Mouse (Mus musculus) ES-E14 (cell line): ENCODE measurements around the gene Arhgap24. TPM values are rescaled to one million over a fixed set of nuclear protein-coding genes. Genes with fewer than 3 reads are reported as not detected.

ENCODE experiments used
- DNase-seq: peaks from one replicate; pipeline ENCODE4 v3.0.0-alpha.2; 2013; ENCODE audit warnings: low read depth, low spot score
- H3K27ac ChIP-seq: 2 replicates; pipeline ENCODE4 v1.5.1; 2012; ENCODE audit warnings: low read depth, mild to moderate bottlenecking, low read length, moderate library complexity, mixed read lengths; ENCODE audit not compliant: poor library complexity, insufficient read depth, severe bottlenecking
- H3K36me3 ChIP-seq: 2 replicates; pipeline ENCODE4 v1.6.1; 2012; ENCODE audit warnings: mild to moderate bottlenecking, low read length, moderate library complexity, mixed read lengths; ENCODE audit not compliant: control insufficient read depth, poor library complexity, insufficient read depth, severe bottlenecking
- H3K4me1 ChIP-seq, 2 experiments: fragments of 150-350 bp in 1 of 2; sonication (generic) in 1 of 2; 2 replicates each; pipeline ENCODE4 v1.6.1; 2012; ENCODE audit warnings: low read length in 2 of 2, mild to moderate bottlenecking in 1 of 2, mixed read lengths in 1 of 2; ENCODE audit not compliant: control insufficient read depth in 2 of 2, insufficient read depth in 2 of 2, poor library complexity in 1 of 2
- H3K4me3 ChIP-seq, 2 experiments: fragments of 150-350 bp in 1 of 2; sonication (generic) in 1 of 2; 2 replicates each; pipeline ENCODE4 v1.5.1; 2012; ENCODE audit warnings: low read length in 2 of 2, low read depth in 1 of 2, mild to moderate bottlenecking in 1 of 2, mixed read lengths in 1 of 2; ENCODE audit not compliant: insufficient read depth in 1 of 2, poor library complexity in 1 of 2, severe bottlenecking in 1 of 2
- H3K9ac ChIP-seq: 2 replicates; pipeline ENCODE4 v1.6.1; 2012; ENCODE audit warnings: low read depth, mild to moderate bottlenecking, low read length, mixed read lengths; ENCODE audit not compliant: poor library complexity, insufficient read depth, severe bottlenecking
- H3K9me3 ChIP-seq: fragments of 150-350 bp; sonication (generic); 2 replicates; pipeline ENCODE4 v1.6.1; 2012; ENCODE audit warnings: low read depth, mild to moderate bottlenecking, low read length; ENCODE audit not compliant: control insufficient read depth, insufficient read depth
- CHD2 ChIP-seq: IDR thresholded peaks from 2 replicates; pipeline ENCODE4 v1.6.1; 2014; ENCODE audit warnings: mild to moderate bottlenecking, low read depth, low read length, inconsistent platforms
- HCFC1 ChIP-seq: IDR thresholded peaks from 2 replicates; pipeline ENCODE4 v1.6.1; 2012; ENCODE audit warnings: low read length, inconsistent platforms, borderline replicate concordance; ENCODE audit not compliant: insufficient read depth
- MAFK ChIP-seq: IDR thresholded peaks from 2 replicates; pipeline ENCODE4 v1.6.1; 2014; ENCODE audit warnings: mild to moderate bottlenecking, low read depth, low read length, inconsistent platforms; ENCODE audit not compliant: insufficient read depth
- ZC3H11A ChIP-seq: IDR thresholded peaks from 2 replicates; pipeline ENCODE4 v1.6.1; 2012; ENCODE audit warnings: low read depth, mild to moderate bottlenecking, inconsistent platforms, low read length, borderline replicate concordance
- ZNF384 ChIP-seq: IDR thresholded peaks from 2 replicates; pipeline ENCODE4 v1.6.1; 2012; ENCODE audit warnings: low read depth, low read length, inconsistent platforms
- in situ Hi-C, 2 experiments: fragments of 600-800 bp; cut with MboI; formaldehyde crosslinking; loops; one replicate each; pipeline ENCODE4 v1.15.1; 2025; ENCODE audit warnings: low sequenced_read_pairs in 2 of 2, inconsistent platforms in 1 of 2; ENCODE audit not compliant: unreplicated experiment in 2 of 2
- total RNA-seq: library from RNA; depleted of rRNA; stranded (reverse); fragments of 300-350 nt; gene quantifications from 2 replicates; pipeline ENCODE4 v1.2.3, GENCODE M21; 2012

Gene Arhgap24
- total RNA-seq, 1 experiment: 0.89 TPM

DNA sequence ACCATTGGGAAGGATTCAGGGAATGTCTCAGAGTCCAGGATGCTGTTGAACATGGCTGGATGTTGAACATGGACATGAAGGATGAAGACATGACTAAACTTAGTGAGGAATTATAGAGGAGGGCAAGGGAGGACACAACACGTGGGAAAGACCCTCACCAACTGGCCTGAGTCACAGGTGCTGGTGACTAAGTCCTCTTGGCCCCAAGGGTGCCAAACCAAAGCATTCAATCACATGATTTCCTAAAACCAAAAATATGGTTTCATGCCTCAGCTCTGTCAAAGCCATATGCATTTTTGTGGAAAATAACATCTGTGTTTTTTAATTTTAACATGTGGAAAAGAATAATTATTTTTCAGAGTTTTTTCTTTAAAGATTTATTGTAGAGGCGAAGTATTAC, 22.7 kb downstream of the Arhgap24 start:
- Histone ChIP-seq H3K9ac (no peak overlapping the region), H3K36me3 (no peaks in the 10 kb centered on the region), H3K4me3 (no peak overlapping the region), H3K4me1 (no peaks in the 10 kb centered on the region), H3K9me3 (no peaks in the 10 kb centered on the region), H3K27ac (no peak overlapping the region)
- no peak for TF ChIP-seq MAFK
- DNase-seq: no peak
- in situ Hi-C loops: no loop called here

DNA sequence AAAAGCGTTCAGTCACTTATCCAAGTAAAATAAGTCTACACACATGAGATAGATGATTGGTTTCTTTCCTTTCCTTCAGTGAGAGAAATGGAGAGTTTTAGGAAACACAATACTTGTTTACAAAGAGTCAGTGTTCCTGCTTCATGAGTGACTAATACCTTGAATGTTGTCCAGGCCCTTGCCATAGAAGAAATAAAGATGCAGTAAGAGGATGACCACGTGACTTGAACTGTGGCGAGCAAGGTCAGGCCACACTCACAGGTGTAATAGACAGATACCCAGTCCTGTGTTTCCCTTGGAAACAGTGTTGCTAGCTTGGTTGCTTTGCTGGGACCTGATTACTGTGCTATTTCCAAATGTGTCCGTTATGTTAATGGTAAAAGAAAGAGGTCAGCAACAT, 23.4 kb downstream of the Arhgap24 start:
- H3K36me3 ChIP-seq: no peaks in the 10 kb centered on the region
- no peak for DNase-seq
- no peak overlapping the region for H3K4me3 ChIP-seq
- H3K4me1 ChIP-seq: no peaks in the 10 kb centered on the region
- H3K9ac ChIP-seq: no peak overlapping the region
- no peak overlapping the region for H3K27ac ChIP-seq
- in situ Hi-C loops: no loop called here
- no peaks in the 10 kb centered on the region for H3K9me3 ChIP-seq
- no peak for TF ChIP-seq HCFC1
- no peak for TF ChIP-seq MAFK
- no peak for TF ChIP-seq ZC3H11A
- no peak for TF ChIP-seq CHD2
- TF ChIP-seq ZNF384: no peak

- TF ChIP-seq ZC3H11A: no peak
- no peak for TF ChIP-seq HCFC1
- TF ChIP-seq CHD2: no peak
- TF ChIP-seq MAFK: no peak
- H3K9ac ChIP-seq: no peak overlapping the region
- no peaks in the 10 kb centered on the region for H3K4me1 ChIP-seq
- no peak for DNase-seq
- in situ Hi-C loops: no loop called here
- no peak overlapping the region for H3K4me3 ChIP-seq
- H3K36me3 ChIP-seq: no peaks in the 10 kb centered on the region
- H3K9me3 ChIP-seq: no peaks in the 10 kb centered on the region
- no peak overlapping the region for H3K27ac ChIP-seq
These were observed 27.0 kb downstream of the Arhgap24 start for GRCm38 (mm10) chr5:102508162-102508561.

- Histone ChIP-seq H3K4me3 (no peak overlapping the region), H3K9me3 (no peaks in the 10 kb centered on the region), H3K36me3 (no peaks in the 10 kb centered on the region), H3K4me1 (no peaks in the 10 kb centered on the region), H3K9ac (no peak overlapping the region), H3K27ac (no peak overlapping the region)
- no peak for DNase-seq
- no peak for TF ChIP-seq CHD2
- no peak for TF ChIP-seq ZC3H11A
- no peak for TF ChIP-seq ZNF384
- no peak for TF ChIP-seq HCFC1
- TF ChIP-seq MAFK: no peak
- in situ Hi-C loops: no loop called here
These were observed 28.2 kb downstream of the Arhgap24 start for GRCm38 (mm10) chr5:102509381-102509780.

GRCm38 (mm10) chr5:102511651-102512050, 30.5 kb downstream of the Arhgap24 start:
- H3K36me3 ChIP-seq: no peaks in the 10 kb centered on the region
- no peak for DNase-seq
- no peak overlapping the region for H3K9ac ChIP-seq
- in situ Hi-C loops: no loop called here
- no peak overlapping the region for H3K4me3 ChIP-seq
- TF ChIP-seq CHD2 (no peak), MAFK (no peak), ZC3H11A (no peak), HCFC1 (no peak), ZNF384 (no peak)
- no peak overlapping the region for H3K27ac ChIP-seq
- no peaks in the 10 kb centered on the region for H3K9me3 ChIP-seq
- H3K4me1 ChIP-seq: no peaks in the 10 kb centered on the region
